ENCODE assay signal across 8 mouse cellular contexts in the genomic region with DNA sequence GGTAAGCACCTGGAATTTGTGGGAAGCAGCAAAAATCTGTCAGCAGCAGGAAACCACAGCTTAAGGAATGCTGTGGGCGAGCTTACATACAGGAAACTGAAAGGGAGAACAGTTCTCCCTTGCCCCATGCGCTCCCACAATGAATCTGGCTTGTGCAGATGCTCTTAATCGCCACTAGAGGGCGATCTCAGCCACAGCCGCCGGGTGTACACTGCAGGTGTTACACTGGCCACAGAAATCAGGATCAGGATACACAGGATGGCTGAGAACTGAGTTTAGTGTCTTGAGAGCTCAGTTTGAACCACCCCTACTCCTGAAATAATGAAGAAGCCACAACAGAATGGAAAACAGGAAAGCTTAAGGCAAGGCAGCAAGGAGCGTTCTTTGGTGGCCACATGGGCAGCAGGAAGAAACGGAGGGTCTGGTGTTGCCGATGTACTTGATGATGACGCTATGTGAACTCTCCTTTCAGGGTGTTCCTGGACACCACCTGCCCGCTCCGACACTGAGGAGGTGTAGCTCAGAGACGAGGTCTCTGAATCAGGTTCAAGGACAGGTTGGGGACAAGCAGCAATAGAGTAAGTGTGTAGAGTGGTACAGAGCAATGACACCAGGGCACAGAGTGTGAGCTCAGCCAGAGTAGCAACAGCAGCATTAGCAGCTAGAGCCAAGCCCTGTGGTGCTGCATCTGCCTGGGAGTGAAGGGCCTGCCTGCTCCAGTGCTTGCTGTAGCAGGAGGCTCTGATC. TPM values are rescaled to one million over a fixed set of nuclear protein-coding genes. Genes with fewer than 3 reads are reported as not detected.
DNase-seq lines count a peak whose midpoint lies in the region; ATAC-seq lines count a peak whose summit lies in the region.

No protein-coding gene starts in this region.

- DNase-seq in right cerebral cortex, adult 18-20 months, result peak; percentile 47
- no peak for DNase-seq in right cerebral cortex, postnatal 36 days (ENCODE audit: low spot score in 2 of 2)
- DNase-seq in adrenal gland, postnatal 10 days, result peak; percentile 59
- peak; percentile 76 for DNase-seq in forebrain, embryonic 14.5 days (ENCODE audit: low spot score)
- DNase-seq in intestine, embryonic 14.5 days (ENCODE audit: low spot score), result peak; percentile 74
- DNase-seq in ovary, postnatal 36 days (ENCODE audit: low spot score), result no peak

- no peak overlapping the region for H3K4me2 ChIP-seq in forebrain, embryonic 14.5 days (ENCODE audit: low read length)
- H3K4me2 ChIP-seq in intestine, embryonic 14.5 days (ENCODE audit: low read length), result no peak overlapping the region
- H3K4me2 ChIP-seq in limb, embryonic 13.5 days (replicated peaks), result no peak overlapping the region
- H3K4me2 ChIP-seq in midbrain, embryonic 16.5 days (ENCODE audit: low read length), result no peak overlapping the region

- no peak overlapping the region for H3K27ac ChIP-seq in forebrain, embryonic 14.5 days (ENCODE audit: low read depth, low read length)
- H3K27ac ChIP-seq in intestine, embryonic 14.5 days (ENCODE audit: low read depth), result no peak overlapping the region
- no peak overlapping the region for H3K27ac ChIP-seq in limb, embryonic 13.5 days
- no peak overlapping the region for H3K27ac ChIP-seq in midbrain, embryonic 16.5 days (ENCODE audit: low read length)

- ATAC-seq in forebrain, embryonic 14.5 days, result peak; percentile 89
- ATAC-seq in intestine, embryonic 14.5 days (replicated peaks; ENCODE audit: low FRiP score, low TSS enrichment, low read depth), result peak; percentile 76; the same call in 1 of the 2 replicates
- ATAC-seq in limb, embryonic 13.5 days (ENCODE audit: low FRiP score, low read depth), result peak; percentile 64; the same call in 1 of the 2 replicates
- peak; percentile 83 for ATAC-seq in midbrain, embryonic 16.5 days

- WGBS in forebrain, embryonic 14.5 days, result 52% methylated on average over 13 of the region's 13 CpGs
- 51% methylated on average over 13 of the region's 13 CpGs for WGBS in intestine, embryonic 14.5 days
- 48% methylated on average over 13 of the region's 13 CpGs for WGBS in limb, embryonic 13.5 days
- 51% methylated on average over 13 of the region's 13 CpGs for WGBS in midbrain, embryonic 16.5 days

- H3K9me3 ChIP-seq in forebrain, embryonic 14.5 days (replicated peaks; ENCODE audit: control insufficient read depth, low read length), result no peaks in the 10 kb centered on the region
- no peaks in the 10 kb centered on the region for H3K9me3 ChIP-seq in intestine, embryonic 14.5 days (ENCODE audit: control insufficient read depth, low read length)
- no peaks in the 10 kb centered on the region for H3K9me3 ChIP-seq in limb, embryonic 13.5 days
- H3K9me3 ChIP-seq in midbrain, embryonic 16.5 days (replicated peaks; ENCODE audit: control insufficient read depth, low read length, poor library complexity, severe bottlenecking), result no peaks in the 10 kb centered on the region

- no peak overlapping the region for H3K4me3 ChIP-seq in forebrain, embryonic 14.5 days (ENCODE audit: low read depth, low read length)
- H3K4me3 ChIP-seq in intestine, embryonic 14.5 days (ENCODE audit: low read depth, low read length), result no peak overlapping the region
- H3K4me3 ChIP-seq in limb, embryonic 13.5 days, result no peak overlapping the region
- H3K4me3 ChIP-seq in midbrain, embryonic 16.5 days (ENCODE audit: low read depth, low read length), result no peak overlapping the region

- no peaks in the 10 kb centered on the region for H3K27me3 ChIP-seq in forebrain, embryonic 14.5 days (replicated peaks; ENCODE audit: control insufficient read depth, insufficient read depth, low read length)
- no peaks in the 10 kb centered on the region for H3K27me3 ChIP-seq in intestine, embryonic 14.5 days (replicated peaks; ENCODE audit: control insufficient read depth, insufficient read depth, low read length)
- no peaks in the 10 kb centered on the region for H3K27me3 ChIP-seq in limb, embryonic 13.5 days
- no peaks in the 10 kb centered on the region for H3K27me3 ChIP-seq in midbrain, embryonic 16.5 days (ENCODE audit: control insufficient read depth, insufficient read depth, low read depth, low read length)

- no peak overlapping the region for H3K9ac ChIP-seq in forebrain, embryonic 14.5 days (ENCODE audit: low read length)
- H3K9ac ChIP-seq in intestine, embryonic 14.5 days (ENCODE audit: low read length), result no peak overlapping the region
- H3K9ac ChIP-seq in limb, embryonic 13.5 days, result no peak overlapping the region
- no peak overlapping the region for H3K9ac ChIP-seq in midbrain, embryonic 16.5 days (ENCODE audit: low read depth, low read length)

- no peaks in the 10 kb centered on the region for H3K4me1 ChIP-seq in forebrain, embryonic 14.5 days (ENCODE audit: control insufficient read depth, insufficient read depth, low read length)
- H3K4me1 ChIP-seq in intestine, embryonic 14.5 days (replicated peaks; ENCODE audit: control insufficient read depth, insufficient read depth, low read length), result no peaks in the 10 kb centered on the region
- H3K4me1 ChIP-seq in limb, embryonic 13.5 days, result peaks cover 8% of the 10 kb centered on the region; the same call in 1 of the 2 replicates
- H3K4me1 ChIP-seq in midbrain, embryonic 16.5 days (ENCODE audit: control insufficient read depth, insufficient read depth, low read length), result no peaks in the 10 kb centered on the region

- H3K36me3 ChIP-seq in forebrain, embryonic 14.5 days (ENCODE audit: control insufficient read depth, insufficient read depth, low read length), result peaks cover 10% of the 10 kb centered on the region; the same call in 1 of the 2 replicates
- H3K36me3 ChIP-seq in intestine, embryonic 14.5 days (ENCODE audit: control insufficient read depth, insufficient read depth, low read length), result peaks cover 40% of the 10 kb centered on the region
- peaks cover 66% of the 10 kb centered on the region for H3K36me3 ChIP-seq in limb, embryonic 13.5 days
- peaks cover 3% of the 10 kb centered on the region; the same call in 1 of the 2 replicates for H3K36me3 ChIP-seq in midbrain, embryonic 16.5 days (ENCODE audit: control insufficient read depth, insufficient read depth, low read length)

RNA-seq across cellular contexts. Expression of gene Cldn22, which starts 48.3 kb away (rescaled TPM):
- total RNA-seq in adrenal gland, postnatal 10 days (2021), result under 1 TPM; 0.39 to 0.54 TPM
- not detected in 2 replicates for polyA plus RNA-seq in forebrain, embryonic 14.5 days (2014; fragmentation: Nextera tagmentation; extraction: Ambion mirVana)
- polyA plus RNA-seq in intestine, embryonic 14.5 days (2014; fragmentation: Nextera tagmentation; extraction: Ambion mirVana), result not detected in 2 replicates
- not detected in 2 replicates for polyA plus RNA-seq in limb, embryonic 13.5 days (2015; fragmentation: Nextera tagmentation; extraction: Ambion mirVana)
- polyA plus RNA-seq in midbrain, embryonic 16.5 days (2015; fragmentation: Nextera tagmentation; extraction: Ambion mirVana), result not detected in 2 replicates

RNA-seq across cellular contexts. Expression of gene Cldn24, which starts 50.6 kb away (rescaled TPM):
- not detected for total RNA-seq in adrenal gland, postnatal 10 days (2021)
- not detected in 2 replicates for polyA plus RNA-seq in forebrain, embryonic 14.5 days (2014; fragmentation: Nextera tagmentation; extraction: Ambion mirVana)
- not detected in 2 replicates for polyA plus RNA-seq in intestine, embryonic 14.5 days (2014; fragmentation: Nextera tagmentation; extraction: Ambion mirVana)
- not detected in 2 replicates for polyA plus RNA-seq in limb, embryonic 13.5 days (2015; fragmentation: Nextera tagmentation; extraction: Ambion mirVana)
- not detected in 2 replicates for polyA plus RNA-seq in midbrain, embryonic 16.5 days (2015; fragmentation: Nextera tagmentation; extraction: Ambion mirVana)

Comparison
In these comparisons a context has a peak if more than half of its experiments do, and no peak if none do; other contexts are left out.
1. DNase-seq: peak in right cerebral cortex, adult 18-20 months (single experiment), adrenal gland, postnatal 10 days (single experiment), forebrain, embryonic 14.5 days (single experiment) and intestine, embryonic 14.5 days (single experiment); none in right cerebral cortex, postnatal 36 days (0 of 2) and ovary, postnatal 36 days (single experiment).
2. Peak in every context shown above with its lines, with median percentiles within 50 percentile points of each other: ATAC-seq.